Mouse (Mus musculus) mouse trophoblast stem cell (cell line): ENCODE measurements at regions not wholly inside any gene's neighbourhood (a gene's known extent, or its start where the extent isn't known, plus 50 kb on each side); places are given as distances from the start of the nearest gene placed in this dataset.

Experiments
- in situ Hi-C, 2 experiments: fragments of 300-500 bp; cut with MseI, MboI; formaldehyde crosslinking; loops; 2 replicates in 1 of 2; 3 replicates in 1 of 2; pipeline ENCODE4 v1.15.1; 2025

DNA sequence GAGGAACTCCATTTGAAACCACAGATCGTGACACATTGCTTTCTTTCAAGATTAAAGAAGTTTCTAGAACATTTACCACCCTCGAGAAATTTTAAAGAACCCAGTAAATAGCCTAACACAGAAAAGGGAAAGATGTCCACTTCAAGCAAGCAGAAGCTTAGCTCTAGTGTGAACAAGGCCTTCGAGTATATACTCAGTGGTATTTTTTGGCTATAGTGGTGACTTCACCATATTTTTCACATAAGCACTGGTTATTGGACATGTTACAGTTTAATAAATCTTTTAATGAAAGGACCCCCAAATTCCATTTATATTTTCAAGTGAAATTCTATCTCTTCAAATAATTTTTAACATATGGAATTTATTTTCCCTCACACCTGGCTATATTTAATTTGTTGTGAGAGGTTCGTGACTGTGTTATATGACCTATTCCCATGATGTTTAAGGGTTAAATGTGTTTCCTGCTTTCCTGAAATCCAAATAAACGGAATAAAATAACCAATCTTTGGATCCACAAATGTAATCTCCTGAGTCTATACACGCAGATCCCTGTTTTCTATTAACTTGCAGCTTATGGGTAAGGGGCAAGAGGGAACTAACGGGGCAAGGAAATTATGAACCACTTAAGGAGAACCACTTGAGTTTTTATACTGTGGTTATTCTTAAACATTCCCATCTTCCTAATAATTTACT lies 60.6 kb upstream of the Tas2r134 start:
- in situ Hi-C loops = no loop called here

DNA sequence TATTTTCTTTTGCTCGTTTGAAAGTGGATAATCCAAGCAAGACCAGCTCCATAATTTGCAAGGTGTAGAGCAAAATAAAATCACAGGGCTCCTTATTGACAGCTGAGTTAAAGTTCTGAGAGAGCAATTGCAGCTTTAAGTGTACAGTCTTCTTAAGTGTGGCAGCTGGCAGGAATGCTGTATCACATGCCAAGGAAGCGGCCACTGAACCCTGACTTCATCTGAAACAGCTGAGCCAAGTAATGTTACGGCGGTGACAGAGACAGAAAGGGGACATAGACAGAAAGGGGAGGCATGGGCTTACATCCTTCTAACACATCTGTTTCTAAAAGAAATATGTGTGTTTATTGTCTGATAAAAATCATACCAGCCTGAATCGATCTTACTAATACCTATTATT lies 63.4 kb upstream of the Tas2r134 start:
- in situ Hi-C loops = no loop called here

DNA sequence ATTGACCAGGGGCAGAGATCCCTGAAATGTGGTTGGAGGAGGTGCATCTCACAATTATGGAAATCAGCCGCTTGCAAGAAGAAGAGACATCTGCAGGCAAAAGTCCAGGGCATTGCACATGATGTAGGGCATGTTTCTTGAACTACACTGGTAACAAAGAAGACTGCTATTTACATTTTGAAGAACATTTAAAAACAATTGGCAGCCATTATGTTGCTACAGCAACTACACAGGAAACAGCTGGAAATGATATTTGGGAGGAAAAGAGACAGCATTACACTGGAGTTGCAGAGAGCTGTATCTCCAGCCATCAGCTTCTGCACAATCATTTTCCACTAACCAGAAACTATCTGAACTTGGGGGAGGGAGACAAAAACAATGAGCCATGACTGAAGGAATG lies 64.1 kb upstream of the Tas2r134 start:
- in situ Hi-C loops = no loop called here

DNA sequence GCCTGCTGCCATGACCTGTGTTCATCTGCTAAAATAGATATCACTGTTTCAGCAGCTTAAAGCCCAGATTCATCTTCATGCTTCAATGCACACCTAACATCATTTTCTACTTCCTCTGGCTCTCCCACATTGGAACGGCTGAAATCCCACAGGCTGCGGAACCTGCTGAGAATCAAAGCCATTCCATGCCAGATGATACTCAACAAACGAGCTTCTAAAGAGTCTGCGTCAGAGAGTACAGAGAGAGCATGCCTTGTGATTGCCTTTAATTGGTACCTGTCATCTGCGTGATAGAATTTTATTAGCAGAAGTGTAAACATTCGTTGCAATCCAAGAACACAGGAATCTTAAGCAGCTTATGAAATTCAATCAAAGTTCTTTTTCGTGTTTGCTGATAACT lies 76.4 kb upstream of the Tas2r134 start:
- in situ Hi-C loops = no loop called here

DNA sequence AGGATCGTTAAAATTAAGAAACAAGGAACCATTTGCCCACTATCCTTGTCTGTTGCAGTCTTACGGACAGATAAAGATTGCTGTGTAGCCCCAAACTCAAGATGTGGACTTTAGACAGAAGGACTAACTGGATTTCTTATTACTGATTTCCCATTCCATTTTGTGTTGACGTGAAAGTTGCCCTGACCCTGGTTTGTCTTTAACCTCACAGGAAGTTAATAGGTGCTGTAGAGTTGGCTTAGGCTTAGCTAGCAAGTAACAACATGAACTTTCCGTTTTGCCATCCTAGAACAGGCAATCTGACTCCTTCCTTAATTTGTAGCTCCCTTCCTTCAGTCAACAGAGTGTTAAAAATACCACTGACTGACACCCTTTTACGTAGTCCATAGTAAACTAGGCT lies 78.2 kb upstream of the Tas2r134 start:
- in situ Hi-C loops = loop anchor here in 1 of 2 experiments (10.0 kb wide), 1 partner anchor 366 kb away; no protein-coding TSS in a partner anchor

DNA sequence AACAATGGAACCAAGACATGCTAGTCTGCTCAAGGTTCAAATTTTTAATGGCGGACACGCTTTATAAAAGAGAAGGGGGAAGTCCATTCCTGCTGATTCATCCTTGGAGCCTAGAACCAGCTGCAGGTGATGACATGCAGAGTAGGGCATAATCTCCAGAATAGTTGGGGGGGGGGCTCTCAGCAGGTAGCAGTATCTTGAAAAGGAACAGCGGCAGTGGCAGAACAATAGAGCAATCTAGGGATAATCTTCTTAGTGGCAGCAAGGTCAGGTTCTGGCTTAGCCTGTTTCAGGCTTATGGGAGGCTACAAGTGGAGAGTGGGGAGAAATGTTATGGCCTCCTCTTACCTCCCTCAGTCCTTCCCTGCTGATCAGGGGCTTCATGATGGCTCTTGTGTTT lies 81.1 kb upstream of the Tas2r134 start:
- in situ Hi-C loops = loop anchor here in 1 of 2 experiments (10.0 kb wide), 1 partner anchor 369 kb away; no protein-coding TSS in a partner anchor

DNA sequence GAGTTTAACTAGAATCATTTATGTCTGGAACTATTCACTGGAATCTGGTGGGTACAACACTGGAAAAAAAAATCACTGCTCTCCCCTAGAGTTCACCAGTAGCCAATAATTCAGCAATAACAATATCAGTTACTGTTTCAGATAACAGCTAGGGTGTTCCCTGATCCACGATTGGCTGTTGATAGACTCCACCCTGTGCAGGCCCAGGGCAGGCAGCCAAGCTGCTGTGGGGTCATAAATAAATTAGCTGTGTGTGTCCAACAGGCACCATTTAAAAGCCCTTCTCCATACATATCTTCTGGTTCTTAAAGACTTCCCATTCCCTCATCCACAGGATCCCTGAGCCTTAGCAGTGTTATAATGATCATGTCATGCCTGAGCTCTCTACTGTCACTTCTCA lies 83.4 kb upstream of the Tas2r134 start:
- in situ Hi-C loops = loop anchor here in 1 of 2 experiments (10.0 kb wide), 1 partner anchor 371 kb away; no protein-coding TSS in a partner anchor

DNA sequence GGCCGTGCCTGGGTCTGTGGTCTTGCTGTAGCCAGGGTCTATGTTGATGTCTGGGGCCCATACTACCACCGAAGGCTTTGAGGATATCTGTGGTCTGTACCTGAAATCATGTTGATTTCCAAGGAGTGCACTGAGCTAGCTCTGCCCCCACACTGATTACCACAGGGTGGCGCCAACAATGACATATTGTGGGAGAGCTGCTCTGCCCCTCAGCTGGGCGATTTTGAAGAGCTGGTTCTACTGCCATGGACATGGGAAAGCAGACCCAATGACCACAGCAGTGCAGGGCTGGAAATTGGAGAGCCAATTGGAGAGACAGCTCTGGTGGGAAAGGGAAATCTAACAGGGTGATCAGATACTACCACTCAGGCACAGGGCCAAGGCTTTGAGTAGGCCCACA lies 85.0 kb upstream of the Tas2r134 start:
- in situ Hi-C loops = loop anchor here in 1 of 2 experiments (10.0 kb wide), 1 partner anchor 373 kb away; no protein-coding TSS in a partner anchor

DNA sequence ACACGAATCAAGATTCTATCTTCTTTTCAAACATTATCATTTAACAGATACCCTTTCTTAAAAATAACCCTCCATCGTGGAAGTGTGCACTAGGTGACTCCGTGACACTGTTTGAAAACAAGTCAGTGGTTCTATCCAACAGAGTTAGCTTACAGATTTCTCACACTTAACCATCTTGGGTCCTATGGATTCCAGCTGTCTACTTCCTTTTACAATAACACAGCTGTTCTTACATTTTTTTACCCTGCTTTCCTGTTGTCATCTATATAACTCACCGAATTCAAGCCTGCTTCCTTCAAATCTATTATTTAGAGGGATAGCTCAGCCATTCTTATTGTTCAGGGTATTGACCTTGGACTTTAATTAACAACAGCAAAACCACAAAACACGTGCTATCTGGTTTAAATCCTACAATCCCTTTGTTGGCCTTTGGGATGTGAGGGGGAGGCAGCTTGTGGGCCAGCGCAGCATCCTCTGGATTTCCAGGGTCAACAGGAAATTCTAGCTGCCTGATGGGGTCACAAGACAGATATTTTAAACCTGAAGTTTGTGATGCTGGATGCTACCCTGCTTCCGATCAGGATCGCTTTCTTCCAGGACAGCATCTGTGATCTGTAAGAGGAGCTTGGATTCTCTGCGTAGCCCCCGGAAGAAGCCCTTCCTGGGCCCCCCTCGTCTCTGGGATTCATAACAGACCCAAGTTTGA lies 94.4 kb upstream of the Tas2r134 start:
- in situ Hi-C loops = no loop called here

DNA sequence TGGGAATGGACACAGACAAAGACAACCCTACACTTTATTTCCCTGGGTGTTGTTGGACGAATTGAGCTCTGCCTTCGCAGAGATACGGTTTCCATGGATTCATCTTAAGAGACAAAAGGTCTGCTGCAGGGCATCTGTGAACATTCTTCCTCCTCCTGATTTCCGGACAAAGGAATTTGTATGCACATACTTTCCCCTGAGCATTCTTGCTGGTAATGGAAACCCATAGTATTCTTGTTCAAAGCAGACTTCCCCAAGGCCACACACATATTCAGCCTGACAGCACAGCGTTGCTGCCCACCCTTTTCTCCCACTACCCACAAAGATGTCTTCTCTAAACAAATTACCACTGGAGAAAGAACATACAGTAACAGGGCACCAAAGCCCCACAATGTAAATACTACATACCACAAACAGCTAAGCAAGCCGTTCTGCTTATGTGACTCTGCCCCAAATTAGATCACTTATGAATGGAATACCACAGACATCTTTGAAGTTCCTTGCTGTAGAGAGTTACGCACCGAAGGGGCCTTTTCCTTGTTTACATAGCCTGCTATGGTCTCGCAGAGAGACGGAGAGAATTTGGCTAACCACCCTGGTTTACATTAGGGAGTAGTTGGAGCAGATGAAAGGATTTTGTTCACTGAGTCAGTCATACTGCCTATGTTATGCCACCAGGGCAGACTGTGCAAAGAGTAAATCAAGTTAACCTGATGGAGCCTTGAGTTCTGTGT lies 96.0 kb upstream of the Tas2r134 start:
- in situ Hi-C loops = no loop called here

DNA sequence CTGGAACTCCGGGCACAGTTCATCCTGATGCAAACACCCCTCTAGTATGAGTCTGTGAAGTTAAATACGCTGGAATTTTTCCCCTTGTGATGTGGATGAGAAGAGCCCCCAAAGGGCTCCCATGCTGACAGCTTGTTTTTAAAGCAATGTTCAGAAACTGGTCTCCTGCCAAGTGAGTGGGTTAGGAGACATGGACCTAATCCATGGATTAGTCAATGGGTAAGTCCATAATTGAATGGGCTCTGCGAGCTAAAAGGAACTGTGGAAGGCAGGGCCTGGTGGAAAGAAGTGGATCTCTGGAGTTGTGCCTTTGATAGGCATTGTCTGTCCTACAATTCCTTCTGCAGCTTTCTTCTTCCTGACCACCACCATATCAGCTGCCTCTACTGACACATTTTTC lies 104.5 kb upstream of the Tas2r134 start:
- in situ Hi-C loops = no loop called here

DNA sequence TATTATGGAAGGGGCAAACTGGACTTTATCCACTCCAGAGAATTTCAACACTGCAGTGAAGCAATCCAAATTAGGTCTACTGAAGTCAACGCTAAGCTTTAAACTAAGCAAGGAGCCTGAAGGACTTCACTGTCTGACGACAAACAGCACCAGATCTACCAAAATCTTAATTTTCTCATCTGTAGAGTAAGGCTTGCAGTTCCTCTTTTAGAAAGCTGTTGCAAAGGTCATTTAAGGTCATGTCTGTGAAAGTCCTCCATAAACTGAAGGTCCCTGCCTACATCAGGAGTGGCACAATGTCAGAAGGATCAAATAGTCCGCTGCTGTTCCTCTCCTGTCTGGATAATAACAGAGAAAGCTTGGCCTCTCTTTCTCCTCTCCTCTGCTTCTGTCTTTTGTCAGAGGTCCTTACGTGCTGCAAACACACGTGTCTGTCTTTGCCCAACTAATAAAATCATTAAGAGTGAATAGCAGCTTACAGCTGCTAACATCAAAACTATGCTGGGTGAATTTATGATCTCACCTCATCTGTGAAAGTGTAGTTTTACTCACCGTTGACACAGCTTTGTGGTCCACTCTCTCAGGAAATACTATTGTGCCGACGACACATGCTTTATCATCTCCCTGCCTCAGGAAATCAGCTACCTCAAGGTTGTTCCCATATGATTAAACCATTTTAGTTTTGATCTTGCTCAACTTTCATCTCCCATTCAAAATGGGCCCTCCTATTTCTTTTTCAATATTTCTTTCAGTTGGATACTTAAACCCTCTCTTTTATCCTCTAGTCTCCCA lies 117.9 kb upstream of the Tas2r134 start:
- in situ Hi-C loops = no loop called here

DNA sequence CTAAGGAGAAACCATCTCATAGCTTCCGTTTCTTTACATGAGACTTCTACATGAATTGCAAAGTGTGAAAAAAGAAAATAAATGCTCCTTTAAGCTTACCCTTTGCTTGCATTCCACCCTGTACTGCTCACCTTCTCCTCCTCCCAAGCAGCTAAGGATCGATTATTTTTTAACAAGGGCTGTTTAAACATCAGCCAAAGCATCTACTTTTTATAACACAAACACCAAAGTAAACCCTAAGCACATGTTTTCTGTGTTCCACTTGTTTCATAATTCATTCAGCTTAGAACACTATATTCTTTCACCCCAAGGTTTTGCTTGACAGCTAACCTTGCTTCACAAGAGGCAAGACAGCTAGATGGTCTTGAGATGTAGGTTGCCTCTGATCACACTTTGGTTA lies 129.4 kb upstream of the Tas2r134 start:
- in situ Hi-C loops = no loop called here

DNA sequence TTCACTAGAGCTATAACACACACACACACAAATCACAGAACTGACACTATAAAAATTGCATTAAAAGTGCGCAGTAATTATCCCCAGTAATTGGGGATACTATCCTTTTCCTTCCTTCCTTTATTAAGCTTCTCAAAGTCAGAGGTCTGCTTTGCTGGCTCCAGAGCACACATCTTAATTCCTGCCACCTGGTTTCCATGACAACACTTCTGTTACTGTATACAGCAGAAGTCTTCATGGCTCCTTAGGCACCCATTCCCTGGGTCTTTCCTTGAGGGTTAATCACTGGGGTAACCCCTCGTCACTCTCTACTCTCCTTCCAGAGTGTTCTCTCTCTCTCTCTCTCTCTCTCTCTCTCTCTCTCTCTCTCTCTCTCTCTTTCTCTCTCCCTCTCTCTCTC lies 153.6 kb upstream of the Tas2r134 start:
- in situ Hi-C loops = no loop called here

DNA sequence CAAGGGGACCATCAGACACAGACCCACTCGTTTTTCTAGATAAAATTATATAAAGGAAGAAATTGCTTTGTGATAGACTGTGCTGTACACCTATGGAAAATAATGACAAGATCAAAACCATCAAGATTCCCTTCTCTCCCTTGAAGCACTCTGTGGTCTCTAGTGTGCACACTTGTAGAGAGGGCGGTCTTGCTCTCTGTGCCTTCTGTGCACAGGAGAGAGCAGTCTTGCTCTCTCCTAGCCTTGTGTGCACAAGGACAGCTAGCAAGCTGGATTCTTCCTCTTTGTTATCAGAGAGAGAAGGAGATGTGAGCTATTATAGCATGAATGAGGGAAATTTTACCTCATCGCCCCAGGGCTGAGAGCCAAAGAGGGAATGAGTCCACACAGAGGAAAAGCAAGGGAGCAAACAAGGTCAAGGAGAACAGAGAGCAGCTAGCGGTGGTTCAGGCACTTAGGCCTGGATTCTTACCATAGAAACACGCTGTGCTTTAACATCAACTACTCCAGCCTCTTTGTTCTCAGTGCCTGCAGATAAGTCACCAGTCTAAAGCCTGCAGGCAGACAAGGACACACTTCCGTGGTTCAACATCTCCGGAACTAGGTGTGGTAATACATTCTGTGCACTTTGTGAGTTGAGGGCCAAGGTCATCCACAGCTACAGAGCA lies 160.2 kb upstream of the Tas2r134 start:
- in situ Hi-C loops = no loop called here

DNA sequence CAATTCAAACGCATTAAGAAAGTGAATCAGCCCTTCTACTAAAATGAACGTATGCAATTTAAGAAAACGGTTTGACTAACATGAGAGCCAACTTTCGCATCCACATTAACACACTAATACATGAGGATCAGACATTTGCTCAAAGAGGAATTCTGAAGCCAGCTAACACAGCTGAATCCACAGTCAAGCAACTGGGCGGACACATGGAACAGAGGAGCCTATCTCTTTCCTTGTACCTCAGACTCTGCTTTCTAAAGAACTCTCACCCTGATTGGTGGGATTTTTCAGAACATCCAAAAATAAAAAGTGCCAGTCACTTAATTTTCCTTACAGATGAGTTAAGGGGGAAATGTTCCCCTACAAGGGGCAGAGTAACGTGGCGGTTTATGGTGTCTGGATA lies 161.3 kb upstream of the Tas2r134 start:
- in situ Hi-C loops = no loop called here

DNA sequence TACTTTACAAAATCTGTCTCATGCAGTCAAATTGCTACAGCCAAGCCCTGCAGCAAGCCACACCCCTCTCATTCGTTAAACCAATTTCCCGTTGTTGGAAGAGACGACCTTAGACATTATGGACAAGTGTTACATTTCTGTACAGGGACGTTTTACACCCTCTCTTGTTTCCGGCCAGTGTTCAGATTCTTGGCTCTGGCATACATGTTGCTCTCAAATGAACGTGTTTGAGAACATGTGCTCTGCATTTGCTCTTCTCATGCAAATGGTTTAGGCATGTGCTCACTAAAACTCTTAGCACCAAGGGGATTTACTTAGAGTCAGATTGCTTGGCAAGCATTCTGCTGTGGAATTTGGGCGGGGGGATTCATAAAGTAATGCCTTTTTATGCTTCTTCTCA lies 161.7 kb upstream of the Tas2r134 start:
- in situ Hi-C loops = no loop called here

DNA sequence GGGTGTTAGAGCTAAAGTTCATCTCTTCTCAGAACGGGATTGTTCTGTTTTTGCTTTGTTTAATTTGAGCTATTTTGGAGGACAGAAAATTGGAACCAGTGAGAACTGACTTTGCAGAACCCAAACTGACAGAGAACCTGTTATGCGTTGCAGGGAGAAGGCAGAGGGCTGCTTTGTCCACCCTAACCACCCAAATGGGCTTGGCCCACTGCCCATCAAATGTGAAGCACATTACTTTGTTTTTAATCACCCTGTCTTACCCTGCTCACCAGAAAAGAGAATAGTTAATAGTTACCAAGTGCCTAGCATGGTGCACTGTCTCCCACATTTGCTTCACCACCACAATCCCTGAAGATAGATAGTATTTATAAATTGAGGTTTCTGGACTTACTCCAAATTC lies 163.0 kb upstream of the Tas2r134 start:
- in situ Hi-C loops = no loop called here

DNA sequence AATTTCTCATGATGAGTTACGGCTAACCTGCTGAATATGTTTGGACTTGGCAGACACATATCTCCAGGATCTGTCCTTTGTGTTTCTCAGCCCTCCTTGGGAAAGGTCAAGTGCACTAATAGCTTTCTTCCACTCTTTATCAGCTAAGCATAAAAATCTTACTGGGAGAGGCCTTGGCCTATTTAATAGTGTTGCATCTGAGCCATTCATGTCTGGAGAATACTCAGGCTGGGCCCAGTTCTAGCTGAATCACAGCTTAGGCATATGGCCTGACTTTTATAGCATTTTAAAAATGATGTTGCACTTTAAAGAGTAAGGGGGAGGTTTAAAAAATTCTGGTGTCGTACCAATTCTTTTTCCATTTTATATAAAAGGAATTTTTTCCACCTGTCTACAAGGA lies 166.4 kb upstream of the Tas2r134 start:
- in situ Hi-C loops = no loop called here

DNA sequence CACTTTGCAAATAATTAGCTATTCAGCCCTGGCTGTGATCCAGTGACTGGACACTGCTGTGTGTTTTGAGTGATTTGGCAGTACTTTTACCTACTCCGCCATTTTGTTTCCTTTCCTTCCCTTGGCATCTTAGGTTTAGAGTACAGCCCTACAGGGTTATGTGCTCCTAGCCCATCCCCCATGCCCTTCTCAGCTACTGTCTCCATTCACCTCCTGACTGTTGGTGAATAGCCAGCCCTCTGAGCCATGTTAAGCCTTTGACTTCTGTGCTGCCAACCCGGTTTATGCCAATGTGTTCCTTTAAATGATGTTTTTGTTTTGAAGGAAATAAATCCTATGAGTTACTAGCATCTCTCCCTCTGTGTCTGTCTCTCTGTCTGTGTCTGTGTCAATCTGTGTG lies 167.8 kb upstream of the Tas2r134 start:
- in situ Hi-C loops = no loop called here

DNA sequence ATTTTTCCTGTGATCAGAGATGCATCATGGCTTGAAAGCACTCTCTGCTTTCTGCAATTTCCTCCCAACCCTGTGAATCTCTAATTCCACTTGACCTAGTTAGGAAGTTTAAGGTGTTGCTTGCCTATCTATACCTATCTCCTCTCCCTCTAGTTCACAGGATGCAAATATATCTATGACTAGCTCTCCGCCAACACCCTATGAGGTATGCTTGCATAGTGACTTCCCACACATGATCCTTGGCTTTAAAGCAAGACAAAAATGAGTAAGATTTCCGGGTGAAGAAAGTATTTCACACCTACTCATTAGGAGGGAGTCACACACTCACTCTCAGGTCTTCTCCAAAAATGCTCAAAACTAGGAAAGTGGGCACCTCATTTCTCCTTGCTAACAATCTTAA lies 169.6 kb upstream of the Tas2r134 start:
- in situ Hi-C loops = no loop called here
